Mouse (Mus musculus) myocyte (in vitro differentiated cells): ENCODE measurements around the gene Fermt3. TPM values are rescaled to one million over a fixed set of nuclear protein-coding genes. Genes with fewer than 3 reads are reported as not detected.
"Not testable (repeated sequence)": the region's sequence is repeated elsewhere in the genome, so short reads cannot be mapped to it uniquely, and the experiment has no call there.

Source experiments
- H3K27me3 ChIP-seq: one replicate; pipeline ENCODE4 v1.6.1; 2011; ENCODE audit not compliant: control insufficient read depth, insufficient read depth, insufficient read length
- H3K36me3 ChIP-seq: one replicate; pipeline ENCODE4 v1.6.1; 2011; ENCODE audit not compliant: control insufficient read depth, insufficient read depth
- H3K4me2 ChIP-seq: one replicate; pipeline ENCODE4 v1.6.1; 2011; ENCODE audit warnings: low read depth, control low read depth
- H3K4me3 ChIP-seq: one replicate; pipeline ENCODE4 v1.5.1; 2011; ENCODE audit warnings: mild to moderate bottlenecking, control low read depth, moderate library complexity
- H3K79me2 ChIP-seq: one replicate; pipeline ENCODE4 v1.6.1; 2011; ENCODE audit not compliant: control insufficient read depth, insufficient read depth
- H3ac ChIP-seq: one replicate; pipeline ENCODE4 v1.6.1; 2011; ENCODE audit not compliant: control insufficient read depth, insufficient read length
- CEBPB ChIP-seq: IDR thresholded peaks from 2 replicates; pipeline ENCODE4 v1.6.1; 2011; ENCODE audit warnings: mild to moderate bottlenecking, moderate library complexity; ENCODE audit not compliant: poor library complexity, insufficient read depth, severe bottlenecking
- E2F4 ChIP-seq: IDR thresholded peaks from one replicate; pipeline ENCODE4 v1.6.1; 2011; ENCODE audit warnings: mild to moderate bottlenecking, control low read depth, moderate library complexity; ENCODE audit not compliant: insufficient read depth
- MAX ChIP-seq: IDR thresholded peaks from one replicate; pipeline ENCODE4 v1.6.1; 2011; ENCODE audit warnings: low read depth, mild to moderate bottlenecking, control low read depth
- MYOD1 ChIP-seq, 3 experiments: IDR thresholded peaks; one replicate each; pipeline ENCODE4 v1.6.1; 2011; ENCODE audit warnings: control low read depth in 2 of 3, low read depth in 2 of 3, mild to moderate bottlenecking in 2 of 3, moderate library complexity in 1 of 3; ENCODE audit not compliant: insufficient read length in 2 of 3, control insufficient read depth in 1 of 3
- MYOG ChIP-seq, 3 experiments: IDR thresholded peaks; one replicate each; pipeline ENCODE4 v1.6.1; 2011; ENCODE audit warnings: control low read depth in 2 of 3, low read depth in 2 of 3, mild to moderate bottlenecking in 2 of 3; ENCODE audit not compliant: insufficient read length in 2 of 3, control insufficient read depth in 1 of 3, insufficient read depth in 1 of 3
- POLR2A ChIP-seq: IDR thresholded peaks from one replicate; pipeline ENCODE4 v1.6.1; 2011; ENCODE audit warnings: low read depth, mild to moderate bottlenecking, control low read depth, moderate library complexity; ENCODE audit not compliant: insufficient read length
- POLR2AphosphoS2 ChIP-seq: IDR thresholded peaks from one replicate; pipeline ENCODE4 v1.6.1; 2011; ENCODE audit warnings: low read depth, control low read depth; ENCODE audit not compliant: insufficient read length
- REST ChIP-seq: IDR thresholded peaks from one replicate; pipeline ENCODE4 v1.6.1; 2011; ENCODE audit warnings: mild to moderate bottlenecking, control low read depth, moderate library complexity; ENCODE audit not compliant: insufficient read depth, insufficient read length
- SRF ChIP-seq: IDR thresholded peaks from one replicate; pipeline ENCODE4 v1.6.1; 2011; ENCODE audit warnings: low read depth; ENCODE audit not compliant: control insufficient read depth, insufficient read length
- TCF12 ChIP-seq: IDR thresholded peaks from one replicate; pipeline ENCODE4 v1.6.1; 2011; ENCODE audit warnings: mild to moderate bottlenecking, control low read depth; ENCODE audit not compliant: poor library complexity, insufficient read depth, severe bottlenecking
- TCF3 ChIP-seq: IDR thresholded peaks from one replicate; pipeline ENCODE4 v1.6.1; 2011; ENCODE audit warnings: low read depth, control low read depth; ENCODE audit not compliant: insufficient read length
- USF1 ChIP-seq: IDR thresholded peaks from one replicate; pipeline ENCODE4 v1.6.1; 2011; ENCODE audit warnings: low read depth, mild to moderate bottlenecking, control low read depth, moderate library complexity
- polyA plus RNA-seq: library from polyadenylated mRNA; unstranded; fragments of >200 nt; fragmentation: generic; extraction: Trizol; gene quantifications from one replicate; pipeline ENCODE4 v1.2.1, GENCODE M21; 2012; ENCODE audit warnings: missing spikeins

Gene Fermt3
- polyA plus RNA-seq, 1 experiment, result 0.34 TPM

- no peaks in the 10 kb centered on the region for H3K27me3 ChIP-seq
- TF ChIP-seq MYOG (IDR thresholded peaks at IDR 0.05; ENCODE audit: control insufficient read depth in 1 of 3, insufficient read depth in 1 of 3, insufficient read length in 2 of 3, low read depth in 2 of 3) (peak in 2 of 3 experiments; percentile 35 to 59), CEBPB (no peak)
- no peaks in the 10 kb centered on the region for H3K36me3 ChIP-seq
- no peaks in the 10 kb centered on the region for H3K79me2 ChIP-seq
- H3ac ChIP-seq, result peak overlapping the region; percentile 3
- H3K4me2 ChIP-seq, result peak overlapping the region; percentile 97
- peak overlapping the region; percentile 42 for H3K4me3 ChIP-seq
These were observed 23.8 kb downstream of the Fermt3 start for GRCm38 (mm10) chr19:6995255-6995991.

GRCm38 (mm10) chr19:6994489-6994888, 24.8 kb downstream of the Fermt3 start:
- H3ac ChIP-seq, result no peak overlapping the region
- no peaks in the 10 kb centered on the region for H3K79me2 ChIP-seq
- no peaks in the 10 kb centered on the region for H3K27me3 ChIP-seq
- no peak for TF ChIP-seq MYOG (IDR thresholded peaks at IDR 0.05; ENCODE audit: control insufficient read depth in 1 of 3, insufficient read depth in 1 of 3, insufficient read length in 2 of 3, low read depth in 2 of 3)
- peak overlapping the region; percentile 97 for H3K4me2 ChIP-seq
- no peaks in the 10 kb centered on the region for H3K36me3 ChIP-seq
- H3K4me3 ChIP-seq, result peak overlapping the region; percentile 42

DNA sequence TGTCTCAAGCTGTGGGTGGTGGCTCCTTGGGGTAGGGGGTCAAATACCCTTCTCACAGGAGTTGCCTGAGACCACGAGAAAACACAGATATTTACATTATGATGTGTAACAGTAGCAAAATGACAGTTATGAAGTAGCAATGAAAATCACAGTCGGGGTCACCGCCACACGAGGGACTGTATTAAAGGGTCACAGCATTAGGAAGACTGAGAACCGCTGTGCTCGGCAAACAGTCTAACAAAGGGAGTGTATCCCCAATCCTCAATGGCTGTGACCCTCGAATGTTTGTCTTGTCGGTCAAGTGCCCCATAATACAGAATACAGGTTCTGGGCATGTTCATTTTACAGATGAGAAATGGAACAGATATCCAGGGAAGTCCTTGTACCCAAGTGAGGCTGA, 25.3 kb downstream of the Fermt3 start:
- H3ac ChIP-seq, result no peak overlapping the region
- no peak overlapping the region for H3K4me2 ChIP-seq
- TF ChIP-seq E2F4, result no peak
- TF ChIP-seq REST, result no peak
- no peak for TF ChIP-seq TCF12
- no peak for TF ChIP-seq CEBPB
- no peak for TF ChIP-seq MYOG (IDR thresholded peaks at IDR 0.05; ENCODE audit: control insufficient read depth in 1 of 3, insufficient read depth in 1 of 3, insufficient read length in 2 of 3, low read depth in 2 of 3)
- TF ChIP-seq SRF, result no peak
- TF ChIP-seq POLR2AphosphoS2, result no peak
- no peak for TF ChIP-seq USF1
- no peak for TF ChIP-seq MAX
- TF ChIP-seq TCF3, result no peak
- no peak for TF ChIP-seq MYOD1 (IDR thresholded peaks at IDR 0.05; ENCODE audit: control insufficient read depth in 1 of 3, insufficient read length in 2 of 3, low read depth in 2 of 3)
- TF ChIP-seq POLR2A, result no peak
- H3K27me3 ChIP-seq, result no peaks in the 10 kb centered on the region
- H3K36me3 ChIP-seq, result no peaks in the 10 kb centered on the region
- no peak overlapping the region for H3K4me3 ChIP-seq
- H3K79me2 ChIP-seq, result no peaks in the 10 kb centered on the region

- H3K36me3 ChIP-seq, result no peaks in the 10 kb centered on the region
- no peaks in the 10 kb centered on the region for H3K79me2 ChIP-seq
- H3K27me3 ChIP-seq, result no peaks in the 10 kb centered on the region
- TF ChIP-seq MAX, result no peak
- no peak for TF ChIP-seq USF1
- TF ChIP-seq TCF12, result no peak
- TF ChIP-seq POLR2A, result no peak
- TF ChIP-seq MYOD1 (IDR thresholded peaks at IDR 0.05; ENCODE audit: control insufficient read depth in 1 of 3, insufficient read length in 2 of 3, low read depth in 2 of 3), result no peak
- no peak for TF ChIP-seq E2F4
- TF ChIP-seq POLR2AphosphoS2, result no peak
- TF ChIP-seq TCF3, result no peak
- TF ChIP-seq REST, result no peak
- TF ChIP-seq CEBPB, result no peak
- no peak for TF ChIP-seq SRF
- no peak for TF ChIP-seq MYOG (IDR thresholded peaks at IDR 0.05; ENCODE audit: control insufficient read depth in 1 of 3, insufficient read depth in 1 of 3, insufficient read length in 2 of 3, low read depth in 2 of 3)
- peak overlapping the region; percentile 71 for H3K4me3 ChIP-seq
- H3K4me2 ChIP-seq, result peak overlapping the region; percentile 93
- H3ac ChIP-seq, result no peak overlapping the region
These were observed 26.1 kb downstream of the Fermt3 start for GRCm38 (mm10) chr19:6993011-6993770.

GRCm38 (mm10) chr19:6992011-6992858, 27.0 kb downstream of the Fermt3 start, which contains the start of gene Dnajc4:
Dnajc4 (minus strand) TSS chr19:6992572.
- H3K4me2 ChIP-seq, result peak within 1 kb of the TSS; percentile 93
- peak within 1 kb of the TSS; percentile 71 for H3K4me3 ChIP-seq
- TF ChIP-seq CEBPB (no peak), TCF3 (no peak), SRF (peak; percentile 65), MYOG (IDR thresholded peaks at IDR 0.05; ENCODE audit: control insufficient read depth in 1 of 3, insufficient read depth in 1 of 3, insufficient read length in 2 of 3, low read depth in 2 of 3) (peak in 1 of 3 experiments; percentile 41), MAX (no peak), E2F4 (peak; percentile 80), POLR2A (peak; percentile 57), POLR2AphosphoS2 (peak; percentile 59), USF1 (no peak), MYOD1 (IDR thresholded peaks at IDR 0.05; ENCODE audit: control insufficient read depth in 1 of 3, insufficient read length in 2 of 3, low read depth in 2 of 3) (peak in 1 of 3 experiments; percentile 19), REST (no peak), TCF12 (no peak)

DNA sequence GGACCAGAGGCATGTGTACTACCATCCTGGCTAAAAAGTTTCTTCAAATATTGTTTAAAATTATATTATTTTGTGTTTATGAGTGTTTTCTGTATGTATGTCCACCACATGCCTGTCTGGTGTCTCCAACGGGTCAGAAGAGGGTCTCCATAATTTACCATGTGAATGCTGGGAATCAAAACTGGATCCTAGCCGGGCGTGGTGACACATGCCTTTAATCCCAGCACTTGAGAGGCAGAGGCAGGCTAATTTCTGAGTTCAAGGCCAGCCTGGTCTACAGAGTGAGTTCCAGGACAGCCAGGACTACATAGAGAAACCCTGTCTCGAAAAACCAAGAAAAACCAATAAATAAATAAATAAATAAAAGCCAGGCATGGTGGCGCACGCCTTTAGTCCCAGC, 28.1 kb downstream of the Fermt3 start:
- not testable (repeated sequence) for H3K36me3 ChIP-seq, H3K4me2 ChIP-seq, H3K79me2 ChIP-seq, H3K27me3 ChIP-seq, H3ac ChIP-seq
- peak overlapping the region; percentile 71 for H3K4me3 ChIP-seq

More at GRCm38 (mm10) chr19:6992011-6992858, 27.0 kb downstream of the Fermt3 start, which contains the start of gene Dnajc4:
- peak within 1 kb of the TSS; percentile 13 for H3ac ChIP-seq
- no peaks in the 10 kb centered on the region for H3K79me2 ChIP-seq
- no peaks in the 10 kb centered on the region for H3K36me3 ChIP-seq
- no peaks in the 10 kb centered on the region for H3K27me3 ChIP-seq
